In genomic region chr4:149172083-149172482, GRCm38 (mm10) we compare ENCODE assay signal across 8 mouse cellular contexts. TPM values are rescaled to one million over a fixed set of nuclear protein-coding genes. Genes with fewer than 3 reads are reported as not detected.
DNase-seq lines count a peak whose midpoint lies in the region; ATAC-seq and TF ChIP-seq lines count a peak whose summit lies in the region.

No protein-coding gene starts in this region.

- no peak for TF ChIP-seq POLR2A in thymus, adult 2 months (IDR thresholded peaks at IDR 0.05; ENCODE audit: control insufficient read depth, extremely low read depth, insufficient read depth, low read length, poor library complexity)

- no peak overlapping the region for H3K4me3 ChIP-seq in liver, postnatal 0 days (ENCODE audit: low read depth, low read length)
- no peak overlapping the region for H3K4me3 ChIP-seq in thymus, adult 2 months (ENCODE audit: control insufficient read depth, insufficient read depth, low read length)

- no peak overlapping the region for H3K9ac ChIP-seq in liver, postnatal 0 days (replicated peaks)

- TF ChIP-seq CTCF in liver, postnatal 0 days (IDR thresholded peaks at IDR 0.05; ENCODE audit: low read depth) = no peak
- no peak for TF ChIP-seq CTCF in thymus, adult 2 months (IDR thresholded peaks at IDR 0.05; ENCODE audit: borderline replicate concordance, control insufficient read depth, extremely low read depth, insufficient read depth, low read length, poor library complexity)

- no peak for TF ChIP-seq EP300 in liver, postnatal 0 days (IDR thresholded peaks at IDR 0.05; ENCODE audit: low read depth)

- H3K4me2 ChIP-seq in liver, postnatal 0 days (ENCODE audit: low read depth, low read length) = no peak overlapping the region

- peak overlapping the region; percentile 68 for H3K27ac ChIP-seq in liver, postnatal 0 days (ENCODE audit: low read depth)
- no peak overlapping the region for H3K27ac ChIP-seq in thymus, adult 2 months (ENCODE audit: control insufficient read depth, insufficient read depth, low read length)

- no peaks in the 10 kb centered on the region for H3K27me3 ChIP-seq in liver, postnatal 0 days (ENCODE audit: insufficient read depth, low read length)
- H3K27me3 ChIP-seq in thymus, adult 2 months (ENCODE audit: control insufficient read depth, insufficient read depth, low read length) = no peaks in the 10 kb centered on the region

- peaks cover 19% of the 10 kb centered on the region for H3K4me1 ChIP-seq in liver, postnatal 0 days (ENCODE audit: insufficient read depth)
- H3K4me1 ChIP-seq in thymus, adult 2 months (replicated peaks; ENCODE audit: control insufficient read depth, insufficient read depth, low read length) = no peaks in the 10 kb centered on the region

- no peak for ATAC-seq in liver, postnatal 0 days

- DNase-seq in adrenal gland, postnatal 10 days = peak; percentile 66
- DNase-seq in adrenal gland, postnatal 4 days (ENCODE audit: low spot score in 2 of 2) = no peak
- peak; percentile 78 for DNase-seq in testis, postnatal 10 days (ENCODE audit: low spot score)
- DNase-seq in testis, postnatal 14 days (ENCODE audit: low spot score) = no peak
- DNase-seq in liver, postnatal 0 days = no peak
- no peak for DNase-seq in thymus, adult 2 months
- no peak for DNase-seq in embryo, embryonic 9.5 days (ENCODE audit: extremely low spot score)
- no peak for DNase-seq in thymus, postnatal 4 days

- H3K36me3 ChIP-seq in liver, postnatal 0 days (replicated peaks; ENCODE audit: insufficient read depth, low read length) = no peaks in the 10 kb centered on the region
- no peaks in the 10 kb centered on the region for H3K36me3 ChIP-seq in thymus, adult 2 months (ENCODE audit: control insufficient read depth, insufficient read depth, low read length)

- no peaks in the 10 kb centered on the region for H3K9me3 ChIP-seq in liver, postnatal 0 days (ENCODE audit: low read length)

- WGBS in liver, postnatal 0 days (ENCODE audit: insufficient replicate concordance) = 74% methylated on average over 5 of the region's 5 CpGs
- 96% methylated on average over 5 of the region's 5 CpGs for WGBS in thymus, adult 2 months

RNA-seq across cellular contexts. Expression of gene Pgd, which starts 5.5 kb away (rescaled TPM):
- total RNA-seq in adrenal gland, postnatal 10 days (2021) = 100 to 1,000 TPM; 175 to 176 TPM
- total RNA-seq in adrenal gland, postnatal 4 days (2021) = 100 to 1,000 TPM; 191 to 193 TPM
- polyA plus RNA-seq in liver, postnatal 0 days (2015; fragmentation: Nextera tagmentation; extraction: Ambion mirVana) = 43.4 and 49.9 TPM in 2 replicates
- polyA plus RNA-seq in thymus, adult 2 months (2012; rRNA removed) = 98.7 and 107 TPM in 2 replicates

RNA-seq across cellular contexts. Expression of gene Cenps, which starts 34.7 kb away (rescaled TPM):
- 10 to 100 TPM in 1 of 2 experiments, 1 to 10 TPM in 1; 7.8 to 11.0 TPM for total RNA-seq in adrenal gland, postnatal 10 days (2021)
- 10 to 100 TPM; 17.1 to 19.3 TPM for total RNA-seq in adrenal gland, postnatal 4 days (2021)
- polyA plus RNA-seq in liver, postnatal 0 days (2015; fragmentation: Nextera tagmentation; extraction: Ambion mirVana) = 8.4 and 8.7 TPM in 2 replicates
- polyA plus RNA-seq in thymus, adult 2 months (2012; rRNA removed) = 14.0 and 17.6 TPM in 2 replicates

RNA-seq across cellular contexts. Expression of gene Cort, which starts 45.5 kb away (rescaled TPM):
- 1 to 10 TPM; 1.5 TPM for total RNA-seq in adrenal gland, postnatal 10 days (2021)
- 1 to 10 TPM; 2.4 to 3.1 TPM for total RNA-seq in adrenal gland, postnatal 4 days (2021)
- not detected in 2 replicates for polyA plus RNA-seq in liver, postnatal 0 days (2015; fragmentation: Nextera tagmentation; extraction: Ambion mirVana)
- 0.22 and 0.67 TPM in 2 replicates for polyA plus RNA-seq in thymus, adult 2 months (2012; rRNA removed)

Comparison
In these comparisons a context has a peak if more than half of its experiments do, and no peak if none do; other contexts are left out.
1. DNase-seq: peak in adrenal gland, postnatal 10 days (single experiment) and testis, postnatal 10 days (single experiment); none in adrenal gland, postnatal 4 days (0 of 2), testis, postnatal 14 days (single experiment), liver, postnatal 0 days (single experiment), thymus, adult 2 months (single experiment), embryo, embryonic 9.5 days (single experiment) and thymus, postnatal 4 days (single experiment).